Comparison of ENCODE assay signal across 8 mouse cellular contexts in genomic region chr13:12702111-12702803, GRCm38 (mm10).
A peak's percentile ranks its signal among the peaks of the same experiment; 100 is the strongest.
DNase-seq lines count a peak whose midpoint lies in the region; ATAC-seq and TF ChIP-seq lines count a peak whose summit lies in the region.
"Not testable (repeated sequence)": the region's sequence is repeated elsewhere in the genome, so short reads cannot be mapped to it uniquely, and the experiment has no call there.

No protein-coding gene starts in this region.

- H3K9me3 ChIP-seq in embryonic facial prominence, embryonic 10.5 days; heart, embryonic 16.5 days (replicated peaks; ENCODE audit: control insufficient read depth, low read length); intestine, embryonic 15.5 days; limb, embryonic 10.5 days (replicated peaks); lung, postnatal 0 days (ENCODE audit: low read length); neural tube, embryonic 13.5 days: not testable (repeated sequence)

- not testable (repeated sequence) for H3K27ac ChIP-seq in embryonic facial prominence, embryonic 10.5 days (replicated peaks); heart, embryonic 16.5 days (ENCODE audit: low read length); intestine, embryonic 15.5 days; limb, embryonic 10.5 days; lung, postnatal 0 days (ENCODE audit: low read length); neural tube, embryonic 13.5 days (replicated peaks)
- H3K27ac ChIP-seq in gastrocnemius, adult 2 months: peak overlapping the region; percentile 77

- intact Hi-C loops in gastrocnemius, adult 2 months (cut with DNase I): not testable (repeated sequence)

- not testable (repeated sequence) for TF ChIP-seq EP300 in lung, postnatal 0 days (IDR thresholded peaks at IDR 0.05)

- peak; percentile 64 for ATAC-seq in heart, embryonic 16.5 days (replicated peaks; ENCODE audit: extremely low read depth, insufficient read depth, low FRiP score)
- ATAC-seq in intestine, embryonic 15.5 days: peak; percentile 77
- peak; percentile 57 for ATAC-seq in lung, postnatal 0 days
- peak; percentile 59 for ATAC-seq in neural tube, embryonic 13.5 days (ENCODE audit: low read depth)

- H3K9ac ChIP-seq in heart, embryonic 16.5 days (ENCODE audit: low read length); intestine, embryonic 15.5 days; lung, postnatal 0 days (replicated peaks; ENCODE audit: low read depth); neural tube, embryonic 13.5 days: not testable (repeated sequence)

- under 1% methylated on average over 32 of the region's 46 CpGs for WGBS in embryonic facial prominence, embryonic 10.5 days
- WGBS in heart, embryonic 16.5 days: under 1% methylated on average over 23 of the region's 46 CpGs
- under 1% methylated on average over 26 of the region's 46 CpGs for WGBS in intestine, embryonic 15.5 days
- under 1% methylated on average over 29 of the region's 46 CpGs for WGBS in limb, embryonic 10.5 days
- under 1% methylated on average over 19 of the region's 46 CpGs for WGBS in lung, postnatal 0 days
- 0% methylated on average over 30 of the region's 46 CpGs for WGBS in neural tube, embryonic 13.5 days

- peak; percentile 40 for DNase-seq in embryonic facial prominence, embryonic 10.5 days (ENCODE audit: low spot score)
- peak; percentile 56 for DNase-seq in gastrocnemius, adult 2 months
- peak; percentile 29 for DNase-seq in limb, embryonic 10.5 days (ENCODE audit: low spot score)
- peak; percentile 5 for DNase-seq in lung, postnatal 0 days (ENCODE audit: low spot score)
- peak; percentile 13 to 27 for DNase-seq in urinary bladder, adult 18-20 months (ENCODE audit: low spot score in 2 of 2)

- H3K4me2 ChIP-seq in heart, embryonic 16.5 days (ENCODE audit: low read depth, low read length): peak overlapping the region; percentile 47; the same call in 1 of the 2 replicates
- H3K4me2 ChIP-seq in intestine, embryonic 15.5 days (replicated peaks): peak overlapping the region; percentile 50
- 0 out of 2 replicates have a peak overlapping the region, but pooled peaks have one; percentile 19 for H3K4me2 ChIP-seq in lung, postnatal 0 days (replicated peaks; ENCODE audit: low read depth, low read length)
- H3K4me2 ChIP-seq in neural tube, embryonic 13.5 days: peak overlapping the region; percentile 39

- H3K4me3 ChIP-seq in embryonic facial prominence, embryonic 10.5 days: peak overlapping the region; percentile 45; the same call in 1 of the 2 replicates
- H3K4me3 ChIP-seq in gastrocnemius, adult 2 months: peak overlapping the region; percentile 69
- H3K4me3 ChIP-seq in heart, embryonic 16.5 days (ENCODE audit: low read length): peak overlapping the region; percentile 39
- H3K4me3 ChIP-seq in intestine, embryonic 15.5 days (replicated peaks): peak overlapping the region; percentile 23
- peak overlapping the region; percentile 35 for H3K4me3 ChIP-seq in limb, embryonic 10.5 days
- H3K4me3 ChIP-seq in lung, postnatal 0 days (ENCODE audit: low read depth, low read length): not testable (repeated sequence)
- H3K4me3 ChIP-seq in neural tube, embryonic 13.5 days: peak overlapping the region; percentile 24

- H3K27me3 ChIP-seq in embryonic facial prominence, embryonic 10.5 days (replicated peaks; ENCODE audit: low read depth, poor library complexity, severe bottlenecking); heart, embryonic 16.5 days (ENCODE audit: control insufficient read depth, insufficient read depth, low read length); intestine, embryonic 15.5 days (replicated peaks); limb, embryonic 10.5 days (ENCODE audit: low read depth, poor library complexity, severe bottlenecking); lung, postnatal 0 days (replicated peaks; ENCODE audit: insufficient read depth, low read length); neural tube, embryonic 13.5 days: not testable (repeated sequence)

- not testable (repeated sequence) for H3K4me1 ChIP-seq in embryonic facial prominence, embryonic 10.5 days; heart, embryonic 16.5 days (ENCODE audit: control insufficient read depth, insufficient read depth, low read length); intestine, embryonic 15.5 days (replicated peaks); limb, embryonic 10.5 days; lung, postnatal 0 days (ENCODE audit: insufficient read depth, low read depth, low read length); neural tube, embryonic 13.5 days (replicated peaks)

- not testable (repeated sequence) for TF ChIP-seq CTCF in gastrocnemius, adult 2 months (IDR thresholded peaks at IDR 0.05); lung, postnatal 0 days (IDR thresholded peaks at IDR 0.05)

- not testable (repeated sequence) for H3K36me3 ChIP-seq in embryonic facial prominence, embryonic 10.5 days (replicated peaks); heart, embryonic 16.5 days (ENCODE audit: control insufficient read depth, insufficient read depth); intestine, embryonic 15.5 days; limb, embryonic 10.5 days; lung, postnatal 0 days (ENCODE audit: insufficient read depth, low read length); neural tube, embryonic 13.5 days

Comparison
In these comparisons a context has a peak if more than half of its experiments do, and no peak if none do; other contexts are left out.
1. DNase-seq: peak in every context shown above with its lines; median percentile 56 in gastrocnemius, adult 2 months; 40 in embryonic facial prominence, embryonic 10.5 days; 29 in limb, embryonic 10.5 days; 20 in urinary bladder, adult 18-20 months; 5 in lung, postnatal 0 days.